Comparison of ENCODE assay signal across 8 mouse cellular contexts in the genomic region with DNA sequence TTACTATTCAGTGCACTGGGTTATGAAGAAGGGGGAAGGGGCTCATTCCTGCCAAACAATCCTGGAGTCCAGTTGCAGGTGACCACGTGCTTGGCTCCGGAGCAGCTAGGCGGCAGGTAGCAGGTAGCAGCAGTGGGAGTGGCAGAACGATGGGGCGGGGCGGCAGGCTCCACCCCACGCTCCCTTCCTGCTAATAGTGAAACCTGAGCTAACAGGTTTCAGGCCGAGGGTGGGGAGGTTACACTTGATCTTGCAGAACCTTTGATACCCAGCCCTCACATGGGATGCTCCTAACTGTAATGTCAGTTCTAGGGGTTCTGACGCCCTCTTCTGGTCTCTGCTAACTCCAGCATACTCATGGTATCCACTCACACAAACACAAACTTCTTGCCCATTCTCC.
DNase-seq lines count a peak whose midpoint lies in the region; ATAC-seq and TF ChIP-seq lines count a peak whose summit lies in the region.

No protein-coding gene starts in this region.

- H3K36me3 ChIP-seq in thymus, adult 2 months (ENCODE audit: control insufficient read depth, insufficient read depth, low read length), result no peaks in the 10 kb centered on the region
- no peaks in the 10 kb centered on the region for H3K36me3 ChIP-seq in heart, embryonic 15.5 days

- no peaks in the 10 kb centered on the region for H3K9me3 ChIP-seq in heart, embryonic 15.5 days (replicated peaks)

- TF ChIP-seq POLR2A in thymus, adult 2 months (IDR thresholded peaks at IDR 0.05; ENCODE audit: control insufficient read depth, extremely low read depth, insufficient read depth, low read length, poor library complexity), result no peak

- no peaks in the 10 kb centered on the region for H3K27me3 ChIP-seq in thymus, adult 2 months (ENCODE audit: control insufficient read depth, insufficient read depth, low read length)
- no peaks in the 10 kb centered on the region for H3K27me3 ChIP-seq in heart, embryonic 15.5 days

- WGBS in thymus, adult 2 months, result 5% methylated on average over 9 of the region's 9 CpGs
- WGBS in heart, embryonic 15.5 days, result 6% methylated on average over 9 of the region's 9 CpGs

- no peak overlapping the region for H3K27ac ChIP-seq in thymus, adult 2 months (ENCODE audit: control insufficient read depth, insufficient read depth, low read length)
- H3K27ac ChIP-seq in heart, embryonic 15.5 days, result no peak overlapping the region

- no peak; the same call in 1 of the 2 replicates for ATAC-seq in heart, embryonic 15.5 days (replicated peaks; ENCODE audit: insufficient number of reproducible peaks, insufficient read depth, low FRiP score, low read depth)

- no peak for TF ChIP-seq CTCF in thymus, adult 2 months (IDR thresholded peaks at IDR 0.05; ENCODE audit: borderline replicate concordance, control insufficient read depth, extremely low read depth, insufficient read depth, low read length, poor library complexity)

- H3K9ac ChIP-seq in heart, embryonic 15.5 days, result no peak overlapping the region

- no peak overlapping the region for H3K4me3 ChIP-seq in thymus, adult 2 months (ENCODE audit: control insufficient read depth, insufficient read depth, low read length)
- peak overlapping the region; percentile 48 for H3K4me3 ChIP-seq in heart, embryonic 15.5 days

- peak overlapping the region; percentile 74 for H3K4me2 ChIP-seq in heart, embryonic 15.5 days

- peaks cover 3% of the 10 kb centered on the region; the same call in 1 of the 2 replicates for H3K4me1 ChIP-seq in thymus, adult 2 months (replicated peaks; ENCODE audit: control insufficient read depth, insufficient read depth, low read length)
- peaks cover 4% of the 10 kb centered on the region for H3K4me1 ChIP-seq in heart, embryonic 15.5 days (replicated peaks)

- DNase-seq in thymus, adult 2 months, result peak; percentile 11
- DNase-seq in thymus, adult 18-20 months, result no peak
- DNase-seq in cerebellum, postnatal 10 days, result peak; percentile 54 to 68
- peak; percentile 73 for DNase-seq in kidney, postnatal 10 days
- peak; percentile 73 for DNase-seq in lung, postnatal 36 days
- peak; percentile 48 for DNase-seq in testis, postnatal 10 days (ENCODE audit: low spot score)
- DNase-seq in layer of hippocampus, adult 18-20 months (ENCODE audit: low spot score in 2 of 2), result no peak

Comparison
In these comparisons a context has a peak if more than half of its experiments do, and no peak if none do; other contexts are left out.
1. DNase-seq: peak in thymus, adult 2 months (single experiment), cerebellum, postnatal 10 days (2 of 2), kidney, postnatal 10 days (single experiment), lung, postnatal 36 days (single experiment) and testis, postnatal 10 days (single experiment); none in thymus, adult 18-20 months (0 of 2) and layer of hippocampus, adult 18-20 months (0 of 2).